Mouse (Mus musculus) hindbrain, postnatal 0 days (tissue): ENCODE data around the gene Agpat1. TPM values are rescaled to one million over a fixed set of nuclear protein-coding genes. Genes with fewer than 3 reads are reported as not detected.

Experiments used
- ATAC-seq: fragments of 200-750 bp; cut with Nextera tagmentation; 2 replicates; pipeline ENCODE4 v1.8.0; 2017; ENCODE audit warnings: mild to moderate bottlenecking, moderate TSS enrichment, moderate library complexity
- DNase-seq: peaks from one replicate; pipeline ENCODE4 v3.0.0-alpha.2; 2015; ENCODE audit warnings: low spot score
- H3K27ac ChIP-seq: fragments of 300-500 bp; sonication (generic); 2 replicates; pipeline ENCODE4 v1.5.1; 2014; ENCODE audit warnings: mild to moderate bottlenecking
- H3K27me3 ChIP-seq: fragments of 300-500 bp; sonication (generic); 2 replicates; pipeline ENCODE4 v1.6.1; 2014; ENCODE audit warnings: low read length, mixed read lengths; ENCODE audit not compliant: insufficient read depth
- H3K36me3 ChIP-seq: fragments of 300-500 bp; sonication (generic); 2 replicates; pipeline ENCODE4 v1.6.1; 2014; ENCODE audit warnings: low read length, mixed read lengths; ENCODE audit not compliant: insufficient read depth
- H3K4me1 ChIP-seq: fragments of 300-500 bp; sonication (generic); 2 replicates; pipeline ENCODE4 v1.6.1; 2014; ENCODE audit warnings: antibody characterized with exemption, low read length, mixed read lengths; ENCODE audit not compliant: insufficient read depth
- H3K4me2 ChIP-seq: fragments of 300-500 bp; sonication (generic); 2 replicates; pipeline ENCODE4 v1.6.1; 2014; ENCODE audit warnings: low read depth, mild to moderate bottlenecking, low read length, moderate library complexity, mixed read lengths
- H3K4me3 ChIP-seq: fragments of 300-500 bp; sonication (generic); 2 replicates; pipeline ENCODE4 v1.5.1; 2014; ENCODE audit warnings: low read length
- H3K9ac ChIP-seq: fragments of 300-500 bp; sonication (generic); replicated peaks from 2 replicates; pipeline ENCODE4 v1.6.1; 2014; ENCODE audit warnings: mild to moderate bottlenecking, low read length, moderate library complexity, mixed read lengths
- H3K9me3 ChIP-seq: fragments of 300-500 bp; sonication (generic); 2 replicates; pipeline ENCODE4 v1.6.1; 2016; ENCODE audit warnings: low read length, mixed read lengths
- CTCF ChIP-seq: IDR thresholded peaks from 2 replicates; pipeline ENCODE4 v1.5.1; 2016; ENCODE audit warnings: antibody characterized with exemption, control low read depth, low read depth
- WGBS: fragments of 180-500 bp; shearing (Covaris S2); extraction: QIAGEN DNeasy Blood & Tissue Kit; methylation state at CpG from one replicate; pipeline ENCODE4 v1.1.7; 2014; 5-methylcytosine and 5-hydroxymethylcytosine counted together
- polyA plus RNA-seq: library from polyadenylated mRNA; unstranded; fragments of >200 nt; fragmentation: Nextera tagmentation; extraction: Ambion mirVana; gene quantifications from 2 replicates; pipeline ENCODE4 v1.2.1, GENCODE M21; 2015
- total RNA-seq: library from RNA; depleted of rRNA; stranded (reverse); fragments of >200 nt; gene quantifications from 2 replicates; pipeline ENCODE4 v1.2.3, GENCODE M21; 2014

The Agpat1 gene
- total and polyA plus RNA-seq, 2 experiments from 2014 or later: 98.4 to 322 TPM

- no peak for TF ChIP-seq CTCF
- Histone ChIP-seq H3K4me2 (peak overlapping the region; percentile 97), H3K9me3 (no peaks in the 10 kb centered on the region), H3K4me3 (peak overlapping the region; percentile 85), H3K36me3 (peaks cover 22% of the 10 kb centered on the region; the same call in 1 of the 2 replicates), H3K27ac (peak overlapping the region; percentile 96), H3K9ac (peak overlapping the region; percentile 96), H3K4me1 (peaks cover 25% of the 10 kb centered on the region), H3K27me3 (no peaks in the 10 kb centered on the region)
- ATAC-seq (peak; percentile 21), DNase-seq (peak; percentile 58)
- WGBS: 2% methylated on average over 31 of the region's 32 CpGs
These were observed 11.2 kb upstream of the Agpat1 start for GRCm38 (mm10) chr17:34592581-34593549.

- peak; percentile 54 for DNase-seq
These were observed 10.1 kb upstream of the Agpat1 start for GRCm38 (mm10) chr17:34593752-34594525.

GRCm38 (mm10) chr17:34596098-34596497, 8.0 kb upstream of the Agpat1 start:
- Histone ChIP-seq H3K27ac (no peak overlapping the region), H3K9me3 (no peaks in the 10 kb centered on the region), H3K27me3 (no peaks in the 10 kb centered on the region), H3K4me1 (peaks cover 18% of the 10 kb centered on the region), H3K9ac (no peak overlapping the region), H3K4me2 (no peak overlapping the region), H3K4me3 (no peak overlapping the region), H3K36me3 (peaks cover 32% of the 10 kb centered on the region; the same call in 1 of the 2 replicates)
- 81% methylated on average over 8 of the region's 8 CpGs for WGBS
- DNase-seq: no peak
- no peak for TF ChIP-seq CTCF
- ATAC-seq: no peak

More at GRCm38 (mm10) chr17:34593752-34594525, 10.1 kb upstream of the Agpat1 start:
- peak; percentile 22 for TF ChIP-seq CTCF
- peak overlapping the region; percentile 96 for H3K9ac ChIP-seq
- H3K4me3 ChIP-seq: peak overlapping the region; percentile 85
- no peaks in the 10 kb centered on the region for H3K9me3 ChIP-seq
- no peaks in the 10 kb centered on the region for H3K27me3 ChIP-seq
- ATAC-seq: no peak
- H3K27ac ChIP-seq: peak overlapping the region; percentile 96
- H3K4me2 ChIP-seq: peak overlapping the region; percentile 97
- peaks cover 25% of the 10 kb centered on the region for H3K4me1 ChIP-seq
- 43% methylated on average over 33 of the region's 34 CpGs for WGBS
- peaks cover 22% of the 10 kb centered on the region; the same call in 1 of the 2 replicates for H3K36me3 ChIP-seq

GRCm38 (mm10) chr17:34597566-34598095, 6.4 kb upstream of the Agpat1 start, which contains the start of gene Ager:
TSS of gene Ager (plus strand) at chr17:34597862.
- no peak for TF ChIP-seq CTCF
- WGBS: 30% methylated on average over 6 of the region's 6 CpGs
- Histone ChIP-seq H3K4me2 (no peak within 1 kb of the TSS), H3K36me3 (peaks cover 32% of the 10 kb centered on the region; the same call in 1 of the 2 replicates), H3K4me3 (no peak within 1 kb of the TSS), H3K9me3 (no peaks in the 10 kb centered on the region), H3K9ac (no peak within 1 kb of the TSS), H3K27ac (no peak within 1 kb of the TSS), H3K27me3 (no peaks in the 10 kb centered on the region), H3K4me1 (peaks cover 19% of the 10 kb centered on the region; the same call in 1 of the 2 replicates)
- DNase-seq (no peak), ATAC-seq (no peak)

GRCm38 (mm10) chr17:34599891-34600290, 4.2 kb upstream of the Agpat1 start:
- Histone ChIP-seq H3K4me1 (peaks cover 14% of the 10 kb centered on the region), H3K9me3 (no peaks in the 10 kb centered on the region), H3K27me3 (no peaks in the 10 kb centered on the region), H3K27ac (no peak overlapping the region), H3K36me3 (peaks cover 27% of the 10 kb centered on the region; the same call in 1 of the 2 replicates), H3K4me3 (no peak overlapping the region), H3K9ac (no peak overlapping the region), H3K4me2 (no peak overlapping the region)
- 69% methylated on average over 9 of the region's 9 CpGs for WGBS
- no peak for TF ChIP-seq CTCF
- no peak for DNase-seq
- no peak for ATAC-seq

GRCm38 (mm10) chr17:34601796-34602195, 2.3 kb upstream of the Agpat1 start:
- Histone ChIP-seq H3K4me3 (no peak overlapping the region), H3K4me1 (peaks cover 21% of the 10 kb centered on the region), H3K36me3 (peaks cover 9% of the 10 kb centered on the region; the same call in 1 of the 2 replicates), H3K27ac (no peak overlapping the region), H3K27me3 (no peaks in the 10 kb centered on the region), H3K4me2 (peak overlapping the region; percentile 78; the same call in 1 of the 2 replicates), H3K9me3 (no peaks in the 10 kb centered on the region), H3K9ac (no peak overlapping the region; the same call in 1 of the 2 replicates)
- ATAC-seq: no peak
- no peak for DNase-seq
- 89% methylated on average over 12 of the region's 12 CpGs for WGBS
- no peak for TF ChIP-seq CTCF
